Comparison of ENCODE assay signal across 13 mouse cellular contexts in the genomic region with DNA sequence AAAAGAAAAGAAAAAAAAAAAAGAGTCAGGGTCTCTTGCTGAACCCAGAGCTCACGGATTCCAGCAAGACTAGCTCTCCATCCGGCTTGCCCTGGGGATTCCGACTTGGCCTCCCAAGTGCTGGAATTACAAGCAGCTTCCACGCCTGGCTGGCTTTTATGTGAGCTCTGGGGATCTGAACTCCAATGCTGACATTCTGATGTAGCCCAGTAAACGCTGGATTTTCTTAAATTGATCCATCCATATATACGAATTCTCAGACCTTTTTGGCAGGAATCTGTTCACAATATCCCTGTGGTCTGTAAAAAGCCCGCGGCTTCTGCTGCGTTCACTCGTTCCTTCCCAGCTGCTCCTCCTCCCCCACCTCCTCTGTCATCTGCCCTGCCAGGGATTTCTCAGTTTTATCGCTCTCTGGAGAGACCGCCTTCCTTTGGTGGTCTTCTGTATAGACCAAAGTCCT. TPM values are rescaled to one million over a fixed set of nuclear protein-coding genes. Genes with fewer than 3 reads are reported as not detected.
DNase-seq lines count a peak whose midpoint lies in the region; ATAC-seq and TF ChIP-seq lines count a peak whose summit lies in the region.
"Had no signal": no experiment of that assay in that cellular context is flagged by ENCODE, and none has a peak within 500 bp of the region (broad histone marks: within the 10 kb centered on the region; RNA-seq: fewer than 3 reads in every experiment).

No protein-coding gene starts in this region.

- no peak overlapping the region for H3K4me2 ChIP-seq in lung, embryonic 16.5 days (ENCODE audit: low read depth, low read length)
- H3K4me2 ChIP-seq in neural tube, embryonic 14.5 days (ENCODE audit: low read depth, low read length) = no peak overlapping the region
- H3K4me2 ChIP-seq: midbrain, embryonic 11.5 days; neural tube, embryonic 12.5 days had no signal

- DNase-seq in embryo, embryonic 10 days (ENCODE audit: low spot score) = peak; percentile 40
- DNase-seq in embryo, embryonic 9.5 days (ENCODE audit: extremely low spot score) = no peak
- no peak for DNase-seq in lung, postnatal 10 days
- peak; percentile 70 for DNase-seq in kidney, postnatal 14 days
- DNase-seq in left cerebral cortex, postnatal 10 days (ENCODE audit: extremely low spot score in 1 of 2, low spot score in 2 of 2) = no peak
- DNase-seq in lung, adult 2 months = no peak
- DNase-seq: cerebellum, postnatal 10 days; right cerebral cortex, postnatal 14 days had no signal

- no peak for TF ChIP-seq CTCF in lung, adult 2 months (IDR thresholded peaks at IDR 0.05; ENCODE audit: insufficient read depth, low read length)

- no peaks in the 10 kb centered on the region for H3K27me3 ChIP-seq in lung, embryonic 16.5 days (ENCODE audit: control insufficient read depth, insufficient read depth, low read depth, low read length)
- H3K27me3 ChIP-seq in neural tube, embryonic 14.5 days (ENCODE audit: control insufficient read depth, insufficient read depth, low read length) = no peaks in the 10 kb centered on the region
- H3K27me3 ChIP-seq: neural tube, embryonic 12.5 days had no signal

- intact Hi-C loops in left cerebral cortex, postnatal 10 days (cut with DNase I) = no loop called here

- H3K4me1 ChIP-seq in lung, embryonic 16.5 days (replicated peaks; ENCODE audit: control insufficient read depth, insufficient read depth, low read length) = peaks cover 4% of the 10 kb centered on the region; the same call in 1 of the 2 replicates
- H3K4me1 ChIP-seq in neural tube, embryonic 14.5 days (ENCODE audit: control insufficient read depth, insufficient read depth, low read length) = no peaks in the 10 kb centered on the region
- no peaks in the 10 kb centered on the region for H3K4me1 ChIP-seq in lung, adult 2 months (ENCODE audit: control insufficient read depth, insufficient read depth, low read length)

- TF ChIP-seq POLR2A in lung, adult 2 months (IDR thresholded peaks at IDR 0.05; ENCODE audit: borderline replicate concordance, extremely low read depth, low read depth, low read length) = no peak

- H3K9ac ChIP-seq in lung, embryonic 16.5 days (ENCODE audit: low read length) = 0 out of 2 replicates have a peak overlapping the region, but pooled peaks have one; percentile 0
- no peak overlapping the region for H3K9ac ChIP-seq in neural tube, embryonic 14.5 days (replicated peaks; ENCODE audit: low read depth, low read length)
- H3K9ac ChIP-seq: neural tube, embryonic 12.5 days had no signal

- H3K27ac ChIP-seq in lung, embryonic 16.5 days (ENCODE audit: low read length) = no peak overlapping the region
- H3K27ac ChIP-seq in neural tube, embryonic 14.5 days (ENCODE audit: low read depth, low read length) = no peak overlapping the region
- H3K27ac ChIP-seq: neural tube, embryonic 12.5 days had no signal

- 0 out of 2 replicates have a peak, but pooled peaks cover 4% of the 10 kb centered on the region for H3K9me3 ChIP-seq in lung, embryonic 16.5 days (ENCODE audit: control insufficient read depth, low read length)
- no peaks in the 10 kb centered on the region for H3K9me3 ChIP-seq in neural tube, embryonic 14.5 days (ENCODE audit: control insufficient read depth, low read length)
- H3K9me3 ChIP-seq: neural tube, embryonic 12.5 days had no signal

- WGBS in lung, embryonic 16.5 days = 55% methylated on average over 12 of the region's 12 CpGs
- 18% methylated on average over 12 of the region's 12 CpGs for WGBS in neural tube, embryonic 14.5 days
- 80% methylated on average over 12 of the region's 12 CpGs for WGBS in lung, adult 2 months

- H3K4me3 ChIP-seq in lung, embryonic 16.5 days (ENCODE audit: low read length) = no peak overlapping the region
- H3K4me3 ChIP-seq in neural tube, embryonic 14.5 days (ENCODE audit: low read depth, low read length) = no peak overlapping the region
- H3K4me3 ChIP-seq in lung, adult 2 months (replicated peaks; ENCODE audit: extremely low read depth, low read depth, low read length) = no peak overlapping the region
- H3K4me3 ChIP-seq: neural tube, embryonic 12.5 days had no signal

- 0 out of 2 replicates have a peak, but pooled peaks have one; percentile 40 for ATAC-seq in lung, embryonic 16.5 days (ENCODE audit: low read depth)
- ATAC-seq in neural tube, embryonic 14.5 days (ENCODE audit: low read depth) = 0 out of 2 replicates have a peak, but pooled peaks have one; percentile 38
- ATAC-seq: activated CD4-positive, CD25-positive, alpha-beta regulatory T cell, adult 4 months had no signal

- H3K36me3 ChIP-seq in lung, embryonic 16.5 days (ENCODE audit: control insufficient read depth, insufficient read depth, low read length) = no peaks in the 10 kb centered on the region
- no peaks in the 10 kb centered on the region for H3K36me3 ChIP-seq in neural tube, embryonic 14.5 days (ENCODE audit: control insufficient read depth, insufficient read depth, low read length)
- H3K36me3 ChIP-seq: neural tube, embryonic 12.5 days had no signal

RNA-seq across cellular contexts. Expression of gene St3gal3, which starts 57.4 kb away (rescaled TPM):
- 6.7 TPM in 2 replicates for polyA plus RNA-seq in lung, embryonic 16.5 days (2015; fragmentation: Nextera tagmentation; extraction: Ambion mirVana)
- polyA plus RNA-seq in neural tube, embryonic 14.5 days (2014; fragmentation: Nextera tagmentation; extraction: Ambion mirVana) = 10.0 and 10.6 TPM in 2 replicates
- total RNA-seq in left cerebral cortex, postnatal 10 days (2021) = 10 to 100 TPM; 36.8 to 40.2 TPM
- 20.1 and 23.4 TPM in 2 replicates for polyA plus RNA-seq in lung, adult 2 months (2012; rRNA removed)

Comparison
In these comparisons a context has a peak if more than half of its experiments do, and no peak if none do; other contexts are left out.
1. DNase-seq: peak in embryo, embryonic 10 days (single experiment) and kidney, postnatal 14 days (single experiment); none in embryo, embryonic 9.5 days (single experiment), lung, postnatal 10 days (single experiment), left cerebral cortex, postnatal 10 days (0 of 2) and lung, adult 2 months (single experiment).